Comparison of ENCODE assay signal across 10 mouse cellular contexts in the genomic region with DNA sequence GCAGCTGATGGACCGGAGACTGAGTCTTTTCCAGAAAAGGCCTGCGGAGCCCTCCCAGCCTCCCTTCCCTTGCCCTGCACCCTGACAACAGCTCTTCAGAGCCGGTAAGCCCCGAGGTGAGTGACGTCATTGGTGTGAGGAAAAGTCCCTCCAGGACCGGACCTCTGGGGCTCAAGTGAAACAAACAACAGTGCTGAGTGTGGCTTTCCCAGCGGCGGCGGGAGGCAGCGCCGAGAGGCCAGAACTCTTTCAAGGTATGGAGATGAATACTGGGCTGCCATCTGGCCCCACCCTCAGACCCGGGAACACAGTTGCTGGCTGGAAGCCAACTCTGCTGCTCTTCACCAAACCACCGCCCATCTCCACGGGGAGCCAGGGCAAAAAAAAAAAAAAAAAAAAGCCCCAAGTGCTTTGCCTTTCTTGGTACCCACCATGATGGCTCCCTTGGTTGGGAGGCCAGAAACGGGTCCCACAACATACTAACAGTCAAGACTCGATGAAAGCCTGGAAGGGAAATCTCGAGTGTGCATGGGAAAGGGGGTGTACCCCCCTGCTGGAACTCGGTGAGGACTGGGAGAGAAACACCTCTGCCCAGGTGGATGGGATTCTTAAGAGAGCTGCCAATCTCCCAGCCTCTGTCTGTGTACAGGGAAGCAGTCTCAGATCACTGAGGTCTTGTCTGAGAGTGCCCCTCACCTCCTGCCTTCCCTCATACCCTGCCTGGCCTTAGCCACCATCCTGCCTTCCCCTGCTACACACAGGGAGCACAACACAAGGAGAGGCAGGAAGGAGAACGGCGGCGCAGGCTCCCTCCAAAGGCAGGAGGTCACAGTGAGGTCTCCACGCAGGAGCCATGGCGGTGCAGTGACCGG. TPM values are rescaled to one million over a fixed set of nuclear protein-coding genes. Genes with fewer than 3 reads are reported as not detected.
DNase-seq lines count a peak whose midpoint lies in the region; ATAC-seq and TF ChIP-seq lines count a peak whose summit lies in the region.
"Had no signal": no experiment of that assay in that cellular context is flagged by ENCODE, and none has a peak within 500 bp of the region (broad histone marks: within the 10 kb centered on the region; RNA-seq: fewer than 3 reads in every experiment).

No protein-coding gene starts in this region.

- WGBS in limb, embryonic 12.5 days = 6% methylated on average over 24 of the region's 24 CpGs
- 30% methylated on average over 24 of the region's 24 CpGs for WGBS in thymus, adult 2 months

- H3K27me3 ChIP-seq in limb, embryonic 12.5 days = peaks cover 96% of the 10 kb centered on the region
- no peaks in the 10 kb centered on the region for H3K27me3 ChIP-seq in thymus, adult 2 months (ENCODE audit: control insufficient read depth, insufficient read depth, low read length)

- H3K9ac ChIP-seq in limb, embryonic 12.5 days (replicated peaks) = no peak overlapping the region

- no peak overlapping the region for H3K4me3 ChIP-seq in layer of hippocampus, adult 2 months
- H3K4me3 ChIP-seq in cortical plate, adult 2 months (ENCODE audit: insufficient read depth, low read length) = no peak overlapping the region
- H3K4me3 ChIP-seq in limb, embryonic 12.5 days (replicated peaks) = peak overlapping the region; percentile 22
- H3K4me3 ChIP-seq in thymus, adult 2 months (ENCODE audit: control insufficient read depth, insufficient read depth, low read length) = no peak overlapping the region

- peak overlapping the region; percentile 39; the same call in 1 of the 2 replicates for H3K4me2 ChIP-seq in limb, embryonic 12.5 days

- no peak for ATAC-seq in limb, embryonic 12.5 days (ENCODE audit: insufficient number of reproducible peaks, insufficient read depth, low FRiP score, low TSS enrichment, low read depth)
- no peak for ATAC-seq in inflammation-experienced regulatory T-cells, adult 6 months

- H3K36me3 ChIP-seq in limb, embryonic 12.5 days = peaks cover 25% of the 10 kb centered on the region
- H3K36me3 ChIP-seq in thymus, adult 2 months (ENCODE audit: control insufficient read depth, insufficient read depth, low read length) = no peaks in the 10 kb centered on the region; the same call in 1 of the 2 replicates

- no peak for DNase-seq in layer of hippocampus, adult 2 months (ENCODE audit: low spot score in 2 of 2)
- DNase-seq in layer of hippocampus, postnatal 10 days (ENCODE audit: low spot score in 2 of 2) = no peak
- peak; percentile 94 for DNase-seq in R1 (ENCODE audit: low read depth, low spot score)
- no peak for DNase-seq in thymus, adult 2 months
- no peak for DNase-seq in adrenal gland, adult 18-20 months (ENCODE audit: low spot score in 2 of 2)
- DNase-seq: adrenal gland, postnatal 10 days; kidney, postnatal 36 days had no signal

- peaks cover 11% of the 10 kb centered on the region for H3K4me1 ChIP-seq in cortical plate, adult 2 months (ENCODE audit: control insufficient read depth, insufficient read depth, low read length)
- peaks cover 29% of the 10 kb centered on the region for H3K4me1 ChIP-seq in limb, embryonic 12.5 days (replicated peaks)
- H3K4me1 ChIP-seq in thymus, adult 2 months (replicated peaks; ENCODE audit: control insufficient read depth, insufficient read depth, low read length) = peaks cover 22% of the 10 kb centered on the region

- no peaks in the 10 kb centered on the region for H3K9me3 ChIP-seq in limb, embryonic 12.5 days

- no peak for TF ChIP-seq POLR2A in cortical plate, adult 2 months (IDR thresholded peaks at IDR 0.05; ENCODE audit: extremely low read depth, insufficient read depth, low read length)
- no peak for TF ChIP-seq POLR2A in thymus, adult 2 months (IDR thresholded peaks at IDR 0.05; ENCODE audit: control insufficient read depth, extremely low read depth, insufficient read depth, low read length, poor library complexity)

- peak overlapping the region; percentile 59; the same call in 1 of the 2 replicates for H3K27ac ChIP-seq in layer of hippocampus, adult 2 months
- H3K27ac ChIP-seq in cortical plate, adult 2 months (ENCODE audit: insufficient read depth, low read length) = peak overlapping the region; percentile 63
- no peak overlapping the region for H3K27ac ChIP-seq in limb, embryonic 12.5 days
- no peak overlapping the region for H3K27ac ChIP-seq in thymus, adult 2 months (ENCODE audit: control insufficient read depth, insufficient read depth, low read length)

- no peak for TF ChIP-seq CTCF in layer of hippocampus, adult 2 months (conservative IDR thresholded peaks at IDR 0.05)
- TF ChIP-seq CTCF in cortical plate, adult 2 months (IDR thresholded peaks at IDR 0.05; ENCODE audit: extremely low read depth, insufficient read depth, low read length) = no peak
- no peak for TF ChIP-seq CTCF in thymus, adult 2 months (IDR thresholded peaks at IDR 0.05; ENCODE audit: borderline replicate concordance, control insufficient read depth, extremely low read depth, insufficient read depth, low read length, poor library complexity)

RNA-seq across cellular contexts. Expression of gene Tmem151b, which starts 5.2 kb away (rescaled TPM):
- 100 to 1,000 TPM; 106 to 112 TPM for total RNA-seq in layer of hippocampus, adult 2 months (2021)
- 10 to 100 TPM; 93.2 to 93.7 TPM for total RNA-seq in layer of hippocampus, postnatal 10 days (2021)
- 85.7 and 94.1 TPM in 2 replicates for polyA plus RNA-seq in cortical plate, adult 2 months (2012; rRNA removed)
- polyA plus RNA-seq in limb, embryonic 12.5 days (2016; fragmentation: Nextera tagmentation; extraction: Ambion mirVana) = 7.7 and 9.7 TPM in 2 replicates
- polyA plus RNA-seq in thymus, adult 2 months (2012; rRNA removed) = 44.6 and 65.5 TPM in 2 replicates
- polyA plus RNA-seq in inflammation-experienced regulatory T-cells, adult 6 months (2017; shearing (Covaris generic)) = under 1 TPM; 0.12 to 0.63 (median 0.14) TPM
- total RNA-seq in adrenal gland, adult 18-20 months (2021) = under 1 TPM in 1 of 2 experiments, not detected in 1; 0.06 TPM

RNA-seq across cellular contexts. Expression of gene Nfkbie, which starts 11.3 kb away (rescaled TPM):
- total RNA-seq in layer of hippocampus, adult 2 months (2021) = 1 to 10 TPM; 2.6 to 2.7 TPM
- total RNA-seq in layer of hippocampus, postnatal 10 days (2021) = 1 to 10 TPM; 3.5 to 3.9 TPM
- 2.1 and 2.3 TPM in 2 replicates for polyA plus RNA-seq in cortical plate, adult 2 months (2012; rRNA removed)
- polyA plus RNA-seq in limb, embryonic 12.5 days (2016; fragmentation: Nextera tagmentation; extraction: Ambion mirVana) = 6.5 and 6.6 TPM in 2 replicates
- 64.5 and 77.4 TPM in 2 replicates for polyA plus RNA-seq in thymus, adult 2 months (2012; rRNA removed)
- 10 to 100 TPM; 35.1 to 44.1 (median 43.1) TPM for polyA plus RNA-seq in inflammation-experienced regulatory T-cells, adult 6 months (2017; shearing (Covaris generic))
- total RNA-seq in adrenal gland, adult 18-20 months (2021) = 1 to 10 TPM; 2.7 to 3.5 TPM

RNA-seq across cellular contexts. Expression of gene Slc35b2, which starts 19.4 kb away (rescaled TPM):
- 10 to 100 TPM; 31.1 to 31.8 TPM for total RNA-seq in layer of hippocampus, adult 2 months (2021)
- total RNA-seq in layer of hippocampus, postnatal 10 days (2021) = 10 to 100 TPM; 47.4 TPM
- polyA plus RNA-seq in cortical plate, adult 2 months (2012; rRNA removed) = 52.4 and 52.6 TPM in 2 replicates
- polyA plus RNA-seq in limb, embryonic 12.5 days (2016; fragmentation: Nextera tagmentation; extraction: Ambion mirVana) = 96.9 and 106 TPM in 2 replicates
- 135 and 137 TPM in 2 replicates for polyA plus RNA-seq in thymus, adult 2 months (2012; rRNA removed)
- 10 to 100 TPM; 30.2 to 38.1 (median 32.6) TPM for polyA plus RNA-seq in inflammation-experienced regulatory T-cells, adult 6 months (2017; shearing (Covaris generic))
- total RNA-seq in adrenal gland, adult 18-20 months (2021) = 10 to 100 TPM; 28.1 to 44.2 TPM

RNA-seq across cellular contexts. Expression of gene Tcte1, which starts 21.0 kb away (rescaled TPM):
- total RNA-seq in layer of hippocampus, adult 2 months (2021) = 1 to 10 TPM in 1 of 2 experiments, under 1 TPM in 1; 0.56 to 1.0 TPM
- under 1 TPM; 0.57 to 0.69 TPM for total RNA-seq in layer of hippocampus, postnatal 10 days (2021)
- 3.4 and 3.7 TPM in 2 replicates for polyA plus RNA-seq in cortical plate, adult 2 months (2012; rRNA removed)
- 0.91 and 1.3 TPM in 2 replicates for polyA plus RNA-seq in limb, embryonic 12.5 days (2016; fragmentation: Nextera tagmentation; extraction: Ambion mirVana)
- polyA plus RNA-seq in thymus, adult 2 months (2012; rRNA removed) = 0.87 and 1.2 TPM in 2 replicates
- polyA plus RNA-seq in inflammation-experienced regulatory T-cells, adult 6 months (2017; shearing (Covaris generic)) = not detected
- total RNA-seq in adrenal gland, adult 18-20 months (2021) = not detected
- total RNA-seq: adrenal gland, postnatal 10 days had no signal

RNA-seq across cellular contexts. Expression of gene Hsp90ab1, which starts 28.8 kb away (rescaled TPM):
- 1,000 to 10,000 TPM; 1,695 to 1,765 TPM for total RNA-seq in layer of hippocampus, adult 2 months (2021)
- total RNA-seq in layer of hippocampus, postnatal 10 days (2021) = 1,000 to 10,000 TPM; 1,612 to 1,800 TPM
- 980 and 997 TPM in 2 replicates for polyA plus RNA-seq in cortical plate, adult 2 months (2012; rRNA removed)
- 1,474 and 1,563 TPM in 2 replicates for polyA plus RNA-seq in limb, embryonic 12.5 days (2016; fragmentation: Nextera tagmentation; extraction: Ambion mirVana)
- polyA plus RNA-seq in thymus, adult 2 months (2012; rRNA removed) = 455 and 506 TPM in 2 replicates
- 1,000 to 10,000 TPM in 1 of 3 experiments, 100 to 1,000 TPM in 2; 939 to 1,028 (median 983) TPM for polyA plus RNA-seq in inflammation-experienced regulatory T-cells, adult 6 months (2017; shearing (Covaris generic))
- 1,000 to 10,000 TPM; 2,801 to 2,860 TPM for total RNA-seq in adrenal gland, adult 18-20 months (2021)

Comparison
In these comparisons a context has a peak if more than half of its experiments do, and no peak if none do; other contexts are left out.
1. H3K27ac ChIP-seq: peak in layer of hippocampus, adult 2 months (single experiment) and cortical plate, adult 2 months (single experiment); none in limb, embryonic 12.5 days (single experiment) and thymus, adult 2 months (single experiment).